Mouse (Mus musculus): ENCODE measurements around the gene Lhfpl3. TPM values are rescaled to one million over a fixed set of nuclear protein-coding genes. Genes with fewer than 3 reads are reported as not detected.

Gene Lhfpl3
- polyA plus RNA-seq, 1 experiment from 2014 or later = 0.33 TPM

GRCm38 (mm10) chr5:23049083-23049663 lies 303.3 kb downstream of the Lhfpl3 start:
- Histone ChIP-seq H3K4me1 (replicated peaks) (no peaks in the 10 kb centered on the region), H3K4me3 (replicated peaks) (no peak overlapping the region), H3K27ac (peak overlapping the region; percentile 40; the same call in 1 of the 2 replicates), H3K9me3 (no peaks in the 10 kb centered on the region), H3K36me3 (no peaks in the 10 kb centered on the region), H3K4me2 (replicated peaks) (no peak overlapping the region), H3K9ac (no peak overlapping the region), H3K27me3 (replicated peaks) (no peaks in the 10 kb centered on the region)
- peak; percentile 93 for ATAC-seq
- 57% methylated on average over 7 of the region's 7 CpGs for WGBS

GRCm38 (mm10) chr5:23051458-23051857 lies 305.6 kb downstream of the Lhfpl3 start:
- 76% methylated on average over 5 of the region's 5 CpGs for WGBS

GRCm38 (mm10) chr5:23094894-23095293 lies 349.0 kb downstream of the Lhfpl3 start:
- H3K4me3 ChIP-seq (replicated peaks) = no peak overlapping the region
- WGBS = 71% methylated on average over 1 of the region's 1 CpGs
- ATAC-seq = no peak
- no peak overlapping the region for H3K27ac ChIP-seq
- no peak overlapping the region for H3K4me2 ChIP-seq (replicated peaks)
- no peaks in the 10 kb centered on the region for H3K27me3 ChIP-seq (replicated peaks)
- no peak overlapping the region for H3K9ac ChIP-seq
- H3K9me3 ChIP-seq = no peaks in the 10 kb centered on the region
- H3K36me3 ChIP-seq = no peaks in the 10 kb centered on the region
- no peaks in the 10 kb centered on the region for H3K4me1 ChIP-seq (replicated peaks)

More at GRCm38 (mm10) chr5:23051458-23051857, 305.6 kb downstream of the Lhfpl3 start:
- Histone ChIP-seq H3K4me2 (replicated peaks) (no peak overlapping the region), H3K9ac (no peak overlapping the region), H3K4me1 (replicated peaks) (no peaks in the 10 kb centered on the region), H3K4me3 (replicated peaks) (no peak overlapping the region), H3K36me3 (no peaks in the 10 kb centered on the region), H3K9me3 (no peaks in the 10 kb centered on the region), H3K27me3 (replicated peaks) (no peaks in the 10 kb centered on the region), H3K27ac (no peak overlapping the region)
- no peak for ATAC-seq

GRCm38 (mm10) chr5:23106536-23106935 lies 360.7 kb downstream of the Lhfpl3 start:
- Histone ChIP-seq H3K4me1 (replicated peaks) (no peaks in the 10 kb centered on the region), H3K4me3 (replicated peaks) (no peak overlapping the region), H3K27ac (no peak overlapping the region), H3K9ac (no peak overlapping the region), H3K9me3 (no peaks in the 10 kb centered on the region), H3K4me2 (replicated peaks) (no peak overlapping the region), H3K36me3 (no peaks in the 10 kb centered on the region), H3K27me3 (replicated peaks) (no peaks in the 10 kb centered on the region)
- no peak for ATAC-seq
- 80% methylated on average over 2 of the region's 2 CpGs for WGBS

GRCm38 (mm10) chr5:23111307-23111706 lies 365.4 kb downstream of the Lhfpl3 start:
- Histone ChIP-seq H3K4me3 (replicated peaks) (no peak overlapping the region), H3K9me3 (no peaks in the 10 kb centered on the region), H3K27ac (no peak overlapping the region), H3K4me1 (replicated peaks) (no peaks in the 10 kb centered on the region), H3K27me3 (replicated peaks) (no peaks in the 10 kb centered on the region), H3K9ac (no peak overlapping the region), H3K4me2 (replicated peaks) (no peak overlapping the region), H3K36me3 (no peaks in the 10 kb centered on the region)
- no peak for ATAC-seq
- 87% methylated on average over 6 of the region's 6 CpGs for WGBS

GRCm38 (mm10) chr5:23114249-23114648 lies 368.4 kb downstream of the Lhfpl3 start:
- Histone ChIP-seq H3K9ac (no peak overlapping the region), H3K27me3 (replicated peaks) (no peaks in the 10 kb centered on the region), H3K27ac (no peak overlapping the region), H3K4me3 (replicated peaks) (no peak overlapping the region), H3K4me2 (replicated peaks) (no peak overlapping the region), H3K9me3 (no peaks in the 10 kb centered on the region), H3K36me3 (no peaks in the 10 kb centered on the region), H3K4me1 (replicated peaks) (no peaks in the 10 kb centered on the region)
- no peak for ATAC-seq
- WGBS = 85% methylated on average over 4 of the region's 4 CpGs

- WGBS = 66% methylated on average over 2 of the region's 2 CpGs
- Histone ChIP-seq H3K4me2 (replicated peaks) (no peak overlapping the region), H3K4me1 (replicated peaks) (no peaks in the 10 kb centered on the region), H3K9me3 (no peaks in the 10 kb centered on the region), H3K27me3 (replicated peaks) (no peaks in the 10 kb centered on the region), H3K9ac (no peak overlapping the region), H3K4me3 (replicated peaks) (no peak overlapping the region), H3K36me3 (no peaks in the 10 kb centered on the region), H3K27ac (no peak overlapping the region)
- no peak for ATAC-seq
Measured at GRCm38 (mm10) chr5:23126851-23127250, 381.0 kb downstream of the Lhfpl3 start.

- no peak for ATAC-seq
- Histone ChIP-seq H3K4me1 (replicated peaks) (no peaks in the 10 kb centered on the region), H3K27ac (no peak overlapping the region), H3K9me3 (no peaks in the 10 kb centered on the region), H3K4me3 (replicated peaks) (no peak overlapping the region), H3K9ac (no peak overlapping the region), H3K4me2 (replicated peaks) (no peak overlapping the region), H3K36me3 (no peaks in the 10 kb centered on the region), H3K27me3 (replicated peaks) (no peaks in the 10 kb centered on the region)
- WGBS = 76% methylated on average over 9 of the region's 9 CpGs
Measured at GRCm38 (mm10) chr5:23140183-23140921, 394.5 kb downstream of the Lhfpl3 start.

- 78% methylated on average over 4 of the region's 4 CpGs for WGBS
- H3K4me1 ChIP-seq (replicated peaks) = no peaks in the 10 kb centered on the region
- ATAC-seq = peak; percentile 53
- H3K9me3 ChIP-seq = no peaks in the 10 kb centered on the region
- no peaks in the 10 kb centered on the region for H3K27me3 ChIP-seq (replicated peaks)
- H3K4me3 ChIP-seq (replicated peaks) = no peak overlapping the region
- H3K36me3 ChIP-seq = no peaks in the 10 kb centered on the region
- H3K4me2 ChIP-seq (replicated peaks) = no peak overlapping the region
- H3K9ac ChIP-seq = no peak overlapping the region
- no peak overlapping the region for H3K27ac ChIP-seq
Measured at GRCm38 (mm10) chr5:23153210-23153609, 407.4 kb downstream of the Lhfpl3 start.

GRCm38 (mm10) chr5:23154439-23154838 lies 408.6 kb downstream of the Lhfpl3 start:
- ATAC-seq = no peak
- 82% methylated on average over 1 of the region's 1 CpGs for WGBS

GRCm38 (mm10) chr5:23165947-23166350 lies 420.1 kb downstream of the Lhfpl3 start:
- ATAC-seq = no peak
- H3K36me3 ChIP-seq = no peaks in the 10 kb centered on the region
- H3K4me2 ChIP-seq (replicated peaks) = no peak overlapping the region
- no peak overlapping the region for H3K9ac ChIP-seq
- no peaks in the 10 kb centered on the region for H3K27me3 ChIP-seq (replicated peaks)
- 26% methylated on average over 6 of the region's 6 CpGs for WGBS
- no peak overlapping the region for H3K27ac ChIP-seq
- H3K9me3 ChIP-seq = no peaks in the 10 kb centered on the region
- H3K4me3 ChIP-seq (replicated peaks) = no peak overlapping the region
- no peaks in the 10 kb centered on the region for H3K4me1 ChIP-seq (replicated peaks)

More at GRCm38 (mm10) chr5:23154439-23154838, 408.6 kb downstream of the Lhfpl3 start:
- Histone ChIP-seq H3K9ac (no peak overlapping the region), H3K4me1 (replicated peaks) (no peaks in the 10 kb centered on the region), H3K9me3 (no peaks in the 10 kb centered on the region), H3K27ac (no peak overlapping the region), H3K4me2 (replicated peaks) (no peak overlapping the region), H3K4me3 (replicated peaks) (no peak overlapping the region), H3K27me3 (replicated peaks) (no peaks in the 10 kb centered on the region), H3K36me3 (no peaks in the 10 kb centered on the region)

GRCm38 (mm10) chr5:23166658-23167057 lies 420.8 kb downstream of the Lhfpl3 start:
- Histone ChIP-seq H3K4me2 (replicated peaks) (no peak overlapping the region), H3K9ac (no peak overlapping the region), H3K27ac (no peak overlapping the region), H3K36me3 (no peaks in the 10 kb centered on the region), H3K9me3 (no peaks in the 10 kb centered on the region), H3K4me3 (replicated peaks) (no peak overlapping the region), H3K4me1 (replicated peaks) (no peaks in the 10 kb centered on the region), H3K27me3 (replicated peaks) (no peaks in the 10 kb centered on the region)
- 88% methylated on average over 1 of the region's 1 CpGs for WGBS
- ATAC-seq = no peak

GRCm38 (mm10) chr5:23189633-23190032 lies 443.8 kb downstream of the Lhfpl3 start:
- no peak overlapping the region for H3K9ac ChIP-seq
- H3K36me3 ChIP-seq = no peaks in the 10 kb centered on the region
- no peaks in the 10 kb centered on the region for H3K9me3 ChIP-seq
- H3K4me2 ChIP-seq (replicated peaks) = no peak overlapping the region
- H3K4me3 ChIP-seq (replicated peaks) = no peak overlapping the region
- H3K27ac ChIP-seq = no peak overlapping the region
- H3K4me1 ChIP-seq (replicated peaks) = no peaks in the 10 kb centered on the region
- WGBS = 37% methylated on average over 6 of the region's 6 CpGs
- ATAC-seq = no peak
- no peaks in the 10 kb centered on the region for H3K27me3 ChIP-seq (replicated peaks)

Data from intestine, embryonic 15.5 days (tissue).